Mouse (Mus musculus) heart, postnatal 36 days (tissue): ENCODE data around the gene Msh6. TPM values are rescaled to one million over a fixed set of nuclear protein-coding genes. Genes with fewer than 3 reads are reported as not detected.

Source experiments
- total RNA-seq, 2 experiments: library from RNA; stranded (reverse); gene quantifications; 2 replicates each; pipeline ENCODE4 v1.2.3; 2021

Msh6 gene
- total RNA-seq, 2 experiments from 2014 or later, result 7.9 to 11.0 TPM

Other genes with a start within 250 kb of the Msh6 start
- not detected for gene Kcnk12, start 177.1 kb upstream of the Msh6 start, total RNA-seq
- not detected for gene Rpl36-ps4, start 54.1 kb upstream of the Msh6 start, total RNA-seq
- 10 to 100 TPM; 34.4 to 42.4 TPM for gene Fbxo11, start 90.2 kb downstream of the Msh6 start, total RNA-seq